Mouse (Mus musculus): Measurements from ENCODE around the gene Dbndd1.
"Not testable (repeated sequence)": the region's sequence is repeated elsewhere in the genome, so short reads cannot be mapped to it uniquely, and the experiment has no call there.

Dbndd1 gene

GRCm38 (mm10) chr8:123491280-123492075 is 23.8 kb downstream of the Dbndd1 start:
- DNase-seq, result no peak

GRCm38 (mm10) chr8:123482627-123483026 is 32.6 kb downstream of the Dbndd1 start:
- peak; percentile 32 for DNase-seq

- peak; percentile 11 for DNase-seq
Measured at GRCm38 (mm10) chr8:123478456-123479218, 36.6 kb downstream of the Dbndd1 start.

- peak; percentile 93 for DNase-seq
Measured at GRCm38 (mm10) chr8:123477737-123478258, 37.5 kb downstream of the Dbndd1 start, which contains the start of gene Afg3l1. TSS of gene Afg3l1 (plus strand) at chr8:123477903.

- DNase-seq, result peak; percentile 14
Measured at GRCm38 (mm10) chr8:123476911-123477736, 38.1 kb downstream of the Dbndd1 start.

GRCm38 (mm10) chr8:123474549-123474948 is 40.7 kb downstream of the Dbndd1 start:
- DNase-seq, result not testable (repeated sequence)

- not testable (repeated sequence) for DNase-seq
Measured at GRCm38 (mm10) chr8:123472991-123473390, 42.3 kb downstream of the Dbndd1 start.

- no peak for DNase-seq
Measured at GRCm38 (mm10) chr8:123467476-123467875, 47.8 kb downstream of the Dbndd1 start.

GRCm38 (mm10) chr8:123463651-123464050 is 51.6 kb downstream of the Dbndd1 start:
- DNase-seq, result no peak

Data from thymus, postnatal 14 days (tissue).